Mouse (Mus musculus) cerebellum, adult 2 months (tissue): Measurements from ENCODE around the gene Dact3. TPM values are rescaled to one million over a fixed set of nuclear protein-coding genes. Genes with fewer than 3 reads are reported as not detected.

Experiments used
- DNase-seq, 2 experiments: peaks; one replicate each; pipeline ENCODE4 v3.0.0; 2021
- H3K27ac ChIP-seq: fragments of 200-500 bp; 2 replicates; pipeline ENCODE4 v1.5.1; 2012; ENCODE audit warnings: low read length, control low read depth, inconsistent platforms; ENCODE audit not compliant: insufficient read depth
- H3K27me3 ChIP-seq: fragments of 200-500 bp; 2 replicates; pipeline ENCODE4 v1.6.1; 2012; ENCODE audit warnings: inconsistent platforms, mild to moderate bottlenecking, low read length, moderate library complexity; ENCODE audit not compliant: control insufficient read depth, insufficient read depth
- H3K4me1 ChIP-seq: fragments of 200-500 bp; 2 replicates; pipeline ENCODE4 v1.6.1; 2011; ENCODE audit warnings: low read length; ENCODE audit not compliant: control insufficient read depth, insufficient read depth
- H3K4me3 ChIP-seq: fragments of 200-500 bp; replicated peaks from 2 replicates; pipeline ENCODE3; 2011; ENCODE audit warnings: mild to moderate bottlenecking, low read depth, low read length, control low read depth; ENCODE audit not compliant: insufficient read depth
- CTCF ChIP-seq: fragments of 200-500 bp; IDR thresholded peaks from 2 replicates; pipeline ENCODE4 v1.5.1; 2011; ENCODE audit warnings: low read depth, mild to moderate bottlenecking, control low read depth, low read length, moderate library complexity, borderline replicate concordance; ENCODE audit not compliant: insufficient read depth
- POLR2A ChIP-seq: fragments of 200-500 bp; IDR thresholded peaks from 2 replicates; pipeline ENCODE4 v1.6.1; 2011; ENCODE audit warnings: low read length, control low read depth, borderline replicate concordance; ENCODE audit not compliant: insufficient read depth
- WGBS: fragments of 180-500 bp; shearing (Covaris S2); methylation state at CpG from one replicate; pipeline ENCODE4 v1.1.7; 2018; 5-methylcytosine and 5-hydroxymethylcytosine counted together
- polyA plus RNA-seq: library from polyadenylated mRNA; depleted of rRNA; stranded (reverse); fragments of >200 nt; gene quantifications from 2 replicates; pipeline ENCODE4 v1.2.3, GENCODE M21; 2012

Dact3 gene
- polyA plus RNA-seq, 1 experiment: 68.2 TPM

GRCm38 (mm10) chr7:16839427-16840108 is 35.5 kb upstream of the Dact3 start:
- WGBS: 93% methylated on average over 12 of the region's 12 CpGs

GRCm38 (mm10) chr7:16840109-16840491 is 35.0 kb upstream of the Dact3 start:
- no peaks in the 10 kb centered on the region for H3K4me1 ChIP-seq
- TF ChIP-seq CTCF: no peak
- TF ChIP-seq POLR2A: no peak
- H3K27ac ChIP-seq: no peak overlapping the region
- DNase-seq: no peak
- 89% methylated on average over 2 of the region's 2 CpGs for WGBS
- H3K4me3 ChIP-seq: no peak overlapping the region
- H3K27me3 ChIP-seq: no peaks in the 10 kb centered on the region

More at GRCm38 (mm10) chr7:16839427-16840108, 35.5 kb upstream of the Dact3 start:
- no peak for DNase-seq
- H3K4me3 ChIP-seq: no peak overlapping the region
- no peaks in the 10 kb centered on the region for H3K27me3 ChIP-seq
- no peak overlapping the region for H3K27ac ChIP-seq
- H3K4me1 ChIP-seq: no peaks in the 10 kb centered on the region
- TF ChIP-seq CTCF (no peak), POLR2A (no peak)

GRCm38 (mm10) chr7:16841078-16841477 is 34.0 kb upstream of the Dact3 start:
- Histone ChIP-seq H3K27me3 (no peaks in the 10 kb centered on the region), H3K27ac (no peak overlapping the region), H3K4me3 (no peak overlapping the region), H3K4me1 (no peaks in the 10 kb centered on the region)
- no peak for DNase-seq
- WGBS: 73% methylated on average over 4 of the region's 4 CpGs
- TF ChIP-seq POLR2A (no peak), CTCF (no peak)

GRCm38 (mm10) chr7:16841561-16842560 is 33.3 kb upstream of the Dact3 start:
- WGBS: 38% methylated on average over 11 of the region's 11 CpGs
- DNase-seq: no peak
- TF ChIP-seq CTCF (no peak), POLR2A (no peak)
- peak overlapping the region; percentile 84 for H3K4me3 ChIP-seq
- H3K27ac ChIP-seq: no peak overlapping the region
- no peaks in the 10 kb centered on the region for H3K4me1 ChIP-seq
- H3K27me3 ChIP-seq: no peaks in the 10 kb centered on the region

GRCm38 (mm10) chr7:16842645-16843063 is 32.5 kb upstream of the Dact3 start, which contains the start of gene Prkd2:
Gene Prkd2 (plus strand): TSS chr7:16842902.
- no peaks in the 10 kb centered on the region for H3K27me3 ChIP-seq
- H3K27ac ChIP-seq: no peak within 1 kb of the TSS
- no peaks in the 10 kb centered on the region for H3K4me1 ChIP-seq
- TF ChIP-seq CTCF (no peak), POLR2A (peak; percentile 53; the same call in 1 of the 2 replicates)
- DNase-seq: peak; percentile 85 to 91
- peak within 1 kb of the TSS; percentile 84 for H3K4me3 ChIP-seq
- WGBS: 1% methylated on average over 32 of the region's 32 CpGs

- DNase-seq: peak in 1 of 2 experiments; percentile 41
- TF ChIP-seq CTCF (no peak), POLR2A (no peak)
- Histone ChIP-seq H3K27me3 (no peaks in the 10 kb centered on the region), H3K4me3 (peak overlapping the region; percentile 84), H3K4me1 (no peaks in the 10 kb centered on the region; the same call in 1 of the 2 replicates), H3K27ac (no peak overlapping the region)
- 2% methylated on average over 33 of the region's 33 CpGs for WGBS
These were observed 31.5 kb upstream of the Dact3 start for GRCm38 (mm10) chr7:16843441-16844171.

- no peaks in the 10 kb centered on the region; the same call in 1 of the 2 replicates for H3K4me1 ChIP-seq
- no peak for DNase-seq
- WGBS: 86% methylated on average over 3 of the region's 3 CpGs
- no peak overlapping the region for H3K27ac ChIP-seq
- no peak for TF ChIP-seq CTCF
- TF ChIP-seq POLR2A: no peak
- H3K4me3 ChIP-seq: no peak overlapping the region
- no peaks in the 10 kb centered on the region for H3K27me3 ChIP-seq
These were observed 30.4 kb upstream of the Dact3 start for GRCm38 (mm10) chr7:16844696-16845071.
